Mouse (Mus musculus): ENCODE measurements around the gene Fgfr3.
A peak's percentile ranks its signal among the peaks of the same experiment; 100 is the strongest.

The Fgfr3 gene

GRCm38 (mm10) chr5:33721541-33722265, at the start of gene Fgfr3:
Gene Fgfr3 (plus strand): TSS chr5:33721674.
- DNase-seq (ENCODE audit: low spot score in 2 of 2): peak; percentile 36 to 72

DNA sequence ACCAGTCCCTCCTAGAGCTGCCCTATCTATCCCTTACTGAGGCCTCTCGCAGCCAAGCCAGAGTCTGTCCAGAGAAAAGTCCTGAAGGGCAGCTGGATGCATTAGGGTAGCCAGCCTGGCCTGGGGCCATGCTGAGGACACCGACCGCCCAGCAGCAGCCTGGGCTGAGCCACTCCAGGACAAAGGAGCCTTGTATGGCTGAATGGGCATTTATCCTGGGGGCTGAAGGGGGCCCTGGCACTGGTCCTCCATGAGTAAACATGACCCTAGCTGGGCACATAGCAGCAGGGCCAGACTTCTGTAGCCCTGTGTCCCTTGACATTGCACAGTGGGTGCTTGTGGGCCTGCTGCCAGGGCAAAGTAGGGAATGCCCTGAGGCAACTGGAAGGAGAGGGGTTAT, 47.0 kb upstream of the Fgfr3 start:
- DNase-seq (ENCODE audit: low spot score in 2 of 2): no peak

GRCm38 (mm10) chr5:33675964-33676363, 45.5 kb upstream of the Fgfr3 start:
- no peak for DNase-seq (ENCODE audit: low spot score in 2 of 2)

DNA sequence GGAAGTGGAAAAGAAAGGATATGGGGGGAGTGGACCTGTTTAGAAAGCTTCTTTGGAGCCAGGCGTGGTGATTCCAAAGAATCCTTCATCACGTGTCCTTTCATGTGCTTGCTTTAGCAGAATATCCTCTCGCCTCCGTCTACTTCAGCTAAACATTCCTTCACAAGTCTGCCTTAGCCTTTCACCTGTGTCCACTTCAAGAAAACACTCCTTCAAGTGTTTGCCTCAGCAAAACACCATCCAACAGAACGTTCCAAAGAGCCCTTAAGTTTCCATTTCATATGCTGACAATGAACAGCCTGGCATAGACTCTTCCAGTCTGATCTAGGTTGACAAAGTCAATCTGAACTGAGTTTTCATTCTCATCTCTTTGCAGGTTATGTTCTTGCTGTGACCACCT, 43.2 kb upstream of the Fgfr3 start:
- DNase-seq (ENCODE audit: low spot score in 2 of 2): no peak

GRCm38 (mm10) chr5:33681044-33681443, 40.4 kb upstream of the Fgfr3 start:
- no peak for DNase-seq (ENCODE audit: low spot score in 2 of 2)

- DNase-seq (ENCODE audit: low spot score in 2 of 2): no peak
Measured at GRCm38 (mm10) chr5:33681611-33682388, 39.7 kb upstream of the Fgfr3 start.

- DNase-seq (ENCODE audit: low spot score in 2 of 2): no peak
Measured at GRCm38 (mm10) chr5:33682963-33683362, 38.5 kb upstream of the Fgfr3 start.

DNA sequence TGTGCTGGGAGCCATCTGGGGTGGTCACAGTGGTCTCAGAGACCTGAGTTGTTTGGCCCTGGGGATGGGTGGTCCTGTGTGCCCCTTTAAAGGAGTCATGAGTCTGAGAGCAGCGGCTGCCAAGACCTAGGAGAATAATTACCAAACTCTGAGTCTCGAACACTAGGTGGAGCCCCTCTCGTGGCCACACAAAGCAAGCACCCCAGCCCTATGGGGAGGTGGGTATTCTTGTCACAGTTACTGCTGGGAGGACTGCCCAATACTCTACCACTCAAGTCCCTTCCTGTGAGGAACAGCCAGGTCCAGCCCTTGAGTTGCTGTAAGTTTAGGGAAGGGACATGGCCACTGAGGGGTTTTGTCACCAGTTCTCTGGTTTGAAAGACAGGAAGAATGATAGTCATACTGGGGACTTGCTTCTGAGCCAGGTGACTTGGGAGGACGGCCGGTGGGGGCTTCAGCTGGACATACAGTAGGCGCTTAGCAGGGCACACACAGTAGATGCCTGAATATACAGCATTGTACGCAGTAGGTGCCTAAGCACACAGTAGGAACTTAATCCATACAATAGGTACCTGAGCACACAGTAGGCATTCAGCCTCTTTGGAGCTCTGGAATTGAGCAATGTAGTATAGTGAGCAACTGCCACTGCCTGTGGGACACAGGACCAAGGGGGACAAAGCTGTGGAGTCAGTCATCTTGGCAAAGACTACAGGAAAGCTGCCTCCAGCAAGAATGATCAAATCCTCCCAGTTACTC, 37.4 kb upstream of the Fgfr3 start:
- no peak for DNase-seq (ENCODE audit: low spot score in 2 of 2)

DNA sequence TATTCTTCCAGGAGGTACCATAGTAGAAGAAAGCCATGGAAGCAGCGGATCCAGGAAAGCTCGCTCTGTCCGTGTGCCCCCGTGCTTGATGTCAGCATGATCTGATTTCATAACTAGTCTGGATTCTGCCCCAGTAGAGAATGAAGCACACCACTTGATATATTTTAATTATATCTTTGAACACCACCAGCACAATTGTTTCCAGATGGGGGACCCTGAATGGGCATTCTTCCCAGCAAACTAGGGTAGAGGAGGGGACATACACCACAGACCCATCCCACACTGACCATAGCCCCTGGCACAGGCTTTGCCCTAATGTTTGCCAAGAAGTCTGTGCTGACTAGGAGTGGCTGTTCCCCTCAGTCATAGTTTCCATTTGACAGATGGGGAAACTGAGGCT, 36.5 kb upstream of the Fgfr3 start:
- DNase-seq (ENCODE audit: low spot score in 2 of 2): no peak

DNA sequence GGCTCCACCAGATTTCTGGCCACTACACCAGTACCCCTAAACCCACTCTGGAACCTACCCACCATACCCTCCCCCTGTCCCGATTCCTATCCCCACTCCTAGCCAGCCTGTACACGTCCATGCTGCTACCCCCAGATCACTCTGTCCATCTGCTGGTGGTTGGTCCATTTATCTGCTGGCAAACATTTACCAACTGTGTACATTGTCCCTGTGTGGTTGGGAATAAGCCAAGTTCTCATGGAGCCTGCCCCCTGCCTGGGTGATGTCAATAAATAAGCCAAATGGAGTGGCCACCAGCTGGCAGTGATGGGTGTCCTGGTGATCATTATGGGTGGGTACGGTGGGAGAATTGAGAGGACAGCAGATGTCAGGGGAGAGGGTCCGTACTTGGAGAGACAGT, 34.3 kb upstream of the Fgfr3 start:
- DNase-seq (ENCODE audit: low spot score in 2 of 2): no peak

DNA sequence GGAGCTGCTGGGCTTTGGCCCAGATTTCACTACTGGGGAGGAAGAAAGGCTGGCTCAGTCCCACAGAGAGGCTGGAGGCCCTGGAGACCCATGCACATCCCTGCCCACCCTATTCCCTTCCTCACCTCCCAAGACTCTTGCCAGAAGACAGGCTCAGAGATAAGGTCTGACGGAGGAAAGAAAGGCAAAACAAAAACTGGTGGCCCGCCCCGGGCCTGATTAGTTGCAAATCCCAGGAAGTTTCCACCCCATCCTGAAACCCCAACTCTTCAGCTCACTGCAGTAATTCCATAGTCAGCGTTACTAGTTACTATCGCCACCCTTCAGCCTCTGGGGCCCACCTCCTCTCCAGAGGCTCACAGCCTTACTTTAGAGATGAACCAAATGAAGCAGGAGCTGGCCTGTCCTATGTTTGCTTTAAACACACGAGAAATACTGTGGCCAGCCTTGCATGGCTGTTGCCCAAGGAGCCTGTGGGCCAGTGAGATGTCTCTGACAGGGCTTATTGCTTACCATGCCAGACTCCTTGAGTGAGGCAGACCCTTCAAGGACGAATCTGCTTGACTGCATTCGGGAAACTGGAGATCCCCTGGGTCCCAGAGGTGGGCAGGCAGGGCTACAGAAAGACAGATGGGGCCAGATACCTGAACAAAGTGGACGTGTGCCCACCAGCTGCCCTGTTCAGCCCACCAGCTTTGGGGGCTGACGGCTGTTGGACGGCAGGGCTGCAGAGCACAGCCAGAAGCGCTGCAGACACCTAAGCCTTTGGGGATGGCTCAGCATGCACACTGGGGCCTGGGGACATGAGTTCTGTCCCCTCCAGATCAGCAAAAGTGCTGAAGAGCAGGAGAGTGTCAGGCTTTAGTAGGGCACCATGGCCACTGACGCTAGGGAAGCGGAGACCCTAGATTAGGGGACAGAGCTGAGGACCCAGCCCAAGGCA, 32.9 kb upstream of the Fgfr3 start:
- DNase-seq (ENCODE audit: low spot score in 2 of 2): no peak

GRCm38 (mm10) chr5:33689221-33689844, 32.1 kb upstream of the Fgfr3 start:
- DNase-seq (ENCODE audit: low spot score in 2 of 2): no peak

- DNase-seq (ENCODE audit: low spot score in 2 of 2): no peak
Measured at GRCm38 (mm10) chr5:33689852-33690645, 31.4 kb upstream of the Fgfr3 start.

DNA sequence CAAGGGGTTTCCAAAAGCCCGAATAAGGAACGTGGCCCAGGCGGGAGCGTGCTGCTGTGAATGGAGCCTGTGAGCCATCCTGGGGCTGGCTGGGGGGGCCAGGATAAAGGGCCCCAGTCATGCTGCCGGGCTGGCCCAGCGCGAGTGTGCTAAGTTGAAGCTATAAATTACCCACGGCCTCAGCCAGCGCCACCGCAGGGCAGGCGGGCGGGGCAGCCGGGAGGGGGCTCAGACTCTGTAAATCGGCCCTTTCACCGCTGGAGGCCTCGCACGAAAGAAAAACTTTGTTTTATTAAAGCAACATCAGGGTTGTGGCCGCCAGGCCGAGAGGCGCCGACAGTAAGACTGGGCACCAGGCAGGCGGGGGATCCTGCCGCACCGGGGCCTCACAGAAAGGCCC, 29.1 kb upstream of the Fgfr3 start:
- DNase-seq (ENCODE audit: low spot score in 2 of 2): no peak

- DNase-seq (ENCODE audit: low spot score in 2 of 2): no peak
Measured at GRCm38 (mm10) chr5:33694461-33694847, 27.0 kb upstream of the Fgfr3 start.

DNA sequence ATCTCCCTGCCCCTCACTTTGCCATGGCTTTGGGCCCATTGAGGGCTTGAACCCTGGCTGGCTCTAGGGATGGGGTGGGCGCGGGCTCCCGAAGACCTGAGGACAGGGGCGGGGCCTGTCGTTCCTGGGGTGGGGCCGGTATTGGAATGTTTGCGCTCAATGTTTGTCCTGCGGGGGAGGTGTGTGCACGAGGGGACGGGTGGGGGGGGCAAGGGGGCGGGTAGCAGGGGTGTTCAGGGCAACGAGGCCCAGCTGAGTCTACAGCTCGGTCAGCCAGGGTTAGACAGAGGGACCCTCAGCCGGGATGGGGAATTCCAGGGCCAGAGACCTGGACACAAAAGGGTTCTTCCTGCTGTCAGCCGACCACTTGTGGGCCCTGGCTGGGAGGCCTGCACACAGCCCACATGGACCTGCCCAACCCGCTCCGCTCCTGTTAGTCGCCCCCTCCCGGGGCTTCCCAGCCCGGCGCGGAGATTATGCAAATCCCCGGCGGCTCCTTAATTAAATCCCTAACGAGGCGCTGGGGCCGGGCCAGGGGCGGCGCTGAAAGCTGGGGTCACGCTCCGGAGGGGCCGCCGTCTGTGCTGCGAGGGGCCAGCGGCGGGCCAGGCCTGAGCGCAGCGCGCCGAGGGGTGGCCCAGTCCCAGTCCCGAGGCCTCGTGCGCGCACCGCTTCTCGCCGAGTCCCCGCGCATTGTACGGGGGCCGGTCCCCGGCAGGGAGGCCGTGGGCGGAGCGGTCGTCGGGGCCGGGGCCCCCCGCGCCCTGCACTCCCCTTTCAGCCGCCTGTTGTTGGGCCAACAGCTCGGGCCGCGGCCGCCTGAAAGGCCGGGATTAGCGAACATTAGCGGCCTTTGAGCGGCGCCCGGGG, 26.4 kb upstream of the Fgfr3 start:
- DNase-seq (ENCODE audit: low spot score in 2 of 2): no peak

- DNase-seq (ENCODE audit: low spot score in 2 of 2): no peak
Measured at GRCm38 (mm10) chr5:33695718-33696121, 25.8 kb upstream of the Fgfr3 start.

DNA sequence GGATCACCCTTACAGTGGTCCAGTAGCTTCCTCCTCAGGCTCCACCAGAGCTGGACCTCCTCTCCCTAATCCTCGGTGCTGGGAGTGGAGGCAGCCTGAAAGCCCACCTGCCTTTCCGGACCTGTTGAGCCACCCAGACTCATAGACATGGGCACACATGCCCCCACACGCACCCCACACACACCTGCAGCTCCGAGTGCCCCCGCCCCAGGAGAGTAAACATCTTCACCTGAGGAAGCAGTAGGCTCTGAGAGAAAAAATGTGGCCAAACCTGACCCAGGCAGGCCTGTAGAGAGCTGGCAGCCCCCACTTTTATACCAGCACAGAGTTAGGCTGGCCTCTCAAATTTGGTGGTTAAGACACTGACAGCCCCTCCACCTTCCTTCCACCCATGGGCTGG, 25.0 kb upstream of the Fgfr3 start:
- no peak for DNase-seq (ENCODE audit: low spot score in 2 of 2)

- DNase-seq (ENCODE audit: low spot score in 2 of 2): no peak
Measured at GRCm38 (mm10) chr5:33697534-33697933, 23.9 kb upstream of the Fgfr3 start.
